Mouse (Mus musculus): ENCODE data around the gene H2-T23. TPM values are rescaled to one million over a fixed set of nuclear protein-coding genes. Genes with fewer than 3 reads are reported as not detected.
"Not testable (repeated sequence)": the region's sequence is repeated elsewhere in the genome, so short reads cannot be mapped to it uniquely, and the experiment has no call there.

Gene H2-T23
- total and polyA plus RNA-seq, 3 experiments: 12.2 to 18.3 TPM; not detected in 1

- not testable (repeated sequence) for H3K79me2 ChIP-seq (ENCODE audit: control insufficient read depth, insufficient read depth, low read length, poor library complexity); H3K36me3 ChIP-seq (ENCODE audit: control insufficient read depth in 1 of 2, insufficient read depth in 2 of 2, low read length in 2 of 2); H3K9me3 ChIP-seq (replicated peaks; ENCODE audit: insufficient read depth, low read length); H3K27me3 ChIP-seq (ENCODE audit: control insufficient read depth in 1 of 2, insufficient read depth in 2 of 2, low read length in 2 of 2)
- peak; percentile 43 to 72; a peak in 3 of 4 replicates for TF ChIP-seq POLR2A (IDR thresholded peaks at IDR 0.05; ENCODE audit: control insufficient read depth in 1 of 2, insufficient read depth in 1 of 2, low read depth in 1 of 2, low read length in 2 of 2, poor library complexity in 1 of 2)
- TF ChIP-seq ELF1 (IDR thresholded peaks at IDR 0.05; ENCODE audit: low read depth, low read length): peak; percentile 59; the same call in 1 of the 2 replicates
- TF ChIP-seq CHD2 (IDR thresholded peaks at IDR 0.05; ENCODE audit: low read length): peak; percentile 92
- TF ChIP-seq TBP (IDR thresholded peaks at IDR 0.05; ENCODE audit: low read depth, low read length): 0 out of 2 replicates have a peak, but pooled peaks have one; percentile 61
- TF ChIP-seq MAFK (IDR thresholded peaks at IDR 0.05; ENCODE audit: borderline replicate concordance, low read depth, low read length): peak; percentile 67; the same call in 1 of the 2 replicates
- TF ChIP-seq ETS1 (IDR thresholded peaks at IDR 0.05; ENCODE audit: low read depth, low read length): peak; percentile 85
- TF ChIP-seq SIN3A (IDR thresholded peaks at IDR 0.05; ENCODE audit: low read length): peak; percentile 87
- TF ChIP-seq HCFC1 (IDR thresholded peaks at IDR 0.05; ENCODE audit: low read depth, low read length): peak; percentile 67
- TF ChIP-seq MXI1 (IDR thresholded peaks at IDR 0.05; ENCODE audit: low read depth, low read length): peak; percentile 37; the same call in 1 of the 2 replicates
- 0 out of 2 replicates have a peak, but pooled peaks have one; percentile 33 for TF ChIP-seq NELFE (IDR thresholded peaks at IDR 0.05; ENCODE audit: low read depth, low read length)
- peak; percentile 98 for DNase-seq (ENCODE audit: low read depth, low spot score)
- Histone ChIP-seq H3K9ac (ENCODE audit: control insufficient read depth, low read depth, low read length, poor library complexity, severe bottlenecking) (peak within 1 kb of the TSS; percentile 74), H3K4me3 (ENCODE audit: control insufficient read depth in 1 of 2, insufficient read depth in 1 of 2, low read depth in 2 of 2, low read length in 2 of 2) (peak within 1 kb of the TSS; percentile 77 to 91), H3K4me1 (ENCODE audit: control insufficient read depth in 1 of 2, insufficient read depth in 2 of 2, low read length in 2 of 2) (peaks cover 0 to 11% of the 10 kb centered on the region in 2 experiments; a peak in 2 of 4 replicates), H3K27ac (ENCODE audit: control insufficient read depth, low read depth, low read length) (0 out of 2 replicates have a peak within 1 kb of the TSS, but pooled peaks have one; percentile 7)
These were observed 10.0 kb upstream of the H2-T23 start, which contains the start of the genes H2-T22 and Gm6034 for GRCm38 (mm10) chr17:36042610-36043169. Gene H2-T22, minus strand, starts transcription at chr17:36042747. Gene Gm6034, plus strand, starts transcription at chr17:36042961.

GRCm38 (mm10) chr17:36042055-36042454 is 9.4 kb upstream of the H2-T23 start:
- H3K27ac ChIP-seq (ENCODE audit: control insufficient read depth, low read depth, low read length): 0 out of 2 replicates have a peak overlapping the region, but pooled peaks have one; percentile 7
- H3K9me3 ChIP-seq (replicated peaks; ENCODE audit: insufficient read depth, low read length); H3K36me3 ChIP-seq (ENCODE audit: control insufficient read depth in 1 of 2, insufficient read depth in 2 of 2, low read length in 2 of 2); H3K27me3 ChIP-seq (ENCODE audit: control insufficient read depth in 1 of 2, insufficient read depth in 2 of 2, low read length in 2 of 2); H3K79me2 ChIP-seq (ENCODE audit: control insufficient read depth, insufficient read depth, low read length, poor library complexity): not testable (repeated sequence)
- peaks cover 0 to 11% of the 10 kb centered on the region in 2 experiments; a peak in 2 of 4 replicates for H3K4me1 ChIP-seq (ENCODE audit: control insufficient read depth in 1 of 2, insufficient read depth in 2 of 2, low read length in 2 of 2)
- peak; percentile 36 for DNase-seq (ENCODE audit: low read depth, low spot score)
- H3K4me3 ChIP-seq (ENCODE audit: control insufficient read depth in 1 of 2, insufficient read depth in 1 of 2, low read depth in 2 of 2, low read length in 2 of 2): peak overlapping the region; percentile 50 to 57
- H3K9ac ChIP-seq (ENCODE audit: control insufficient read depth, low read depth, low read length, poor library complexity, severe bottlenecking): peak overlapping the region; percentile 48

GRCm38 (mm10) chr17:36040604-36041003 is 7.9 kb upstream of the H2-T23 start:
- not testable (repeated sequence) for DNase-seq (ENCODE audit: low read depth, low spot score); H3K27me3 ChIP-seq (ENCODE audit: control insufficient read depth in 1 of 2, insufficient read depth in 2 of 2, low read length in 2 of 2); H3K36me3 ChIP-seq (ENCODE audit: control insufficient read depth in 1 of 2, insufficient read depth in 2 of 2, low read length in 2 of 2); H3K79me2 ChIP-seq (ENCODE audit: control insufficient read depth, insufficient read depth, low read length, poor library complexity); H3K27ac ChIP-seq (ENCODE audit: control insufficient read depth, low read depth, low read length); H3K9ac ChIP-seq (ENCODE audit: control insufficient read depth, low read depth, low read length, poor library complexity, severe bottlenecking); H3K9me3 ChIP-seq (replicated peaks; ENCODE audit: insufficient read depth, low read length); H3K4me3 ChIP-seq (ENCODE audit: control insufficient read depth in 1 of 2, insufficient read depth in 1 of 2, low read depth in 2 of 2, low read length in 2 of 2)
- peaks cover 0 to 11% of the 10 kb centered on the region in 2 experiments; a peak in 2 of 4 replicates for H3K4me1 ChIP-seq (ENCODE audit: control insufficient read depth in 1 of 2, insufficient read depth in 2 of 2, low read length in 2 of 2)

All from MEL (cell line).